Mouse (Mus musculus) midbrain, embryonic 12.5 days (tissue): ENCODE measurements around the gene Olfr1350. TPM values are rescaled to one million over a fixed set of nuclear protein-coding genes. Genes with fewer than 3 reads are reported as not detected.
"Not testable (repeated sequence)": the region's sequence is repeated elsewhere in the genome, so short reads cannot be mapped to it uniquely, and the experiment has no call there.

Experiments used
- ATAC-seq: fragments of 200-750 bp; cut with Nextera tagmentation; 2 replicates; pipeline ENCODE4 v1.8.0; 2017; ENCODE audit warnings: low read depth, moderate TSS enrichment, moderate library complexity; ENCODE audit not compliant: low FRiP score
- H3K27ac ChIP-seq: fragments of 300-500 bp; sonication (generic); replicated peaks from 2 replicates; pipeline ENCODE4 v1.5.1; 2016; ENCODE audit warnings: mild to moderate bottlenecking
- H3K27me3 ChIP-seq: fragments of 300-500 bp; sonication (generic); 2 replicates; pipeline ENCODE4 v1.6.1; 2016; ENCODE audit warnings: mild to moderate bottlenecking
- H3K36me3 ChIP-seq: fragments of 300-500 bp; sonication (generic); 2 replicates; pipeline ENCODE4 v1.6.1; 2016
- H3K4me1 ChIP-seq: fragments of 300-500 bp; sonication (generic); 2 replicates; pipeline ENCODE4 v1.6.1; 2016
- H3K4me2 ChIP-seq: fragments of 300-500 bp; sonication (generic); replicated peaks from 2 replicates; pipeline ENCODE4 v1.6.1; 2016; ENCODE audit warnings: mild to moderate bottlenecking, moderate library complexity
- H3K4me3 ChIP-seq: fragments of 300-500 bp; sonication (generic); 2 replicates; pipeline ENCODE4 v1.5.1; 2016; ENCODE audit warnings: mild to moderate bottlenecking
- H3K9ac ChIP-seq: fragments of 300-500 bp; sonication (generic); replicated peaks from 2 replicates; pipeline ENCODE4 v1.6.1; 2016; ENCODE audit warnings: mild to moderate bottlenecking, moderate library complexity
- H3K9me3 ChIP-seq: fragments of 300-500 bp; sonication (generic); 2 replicates; pipeline ENCODE4 v1.6.1; 2016; ENCODE audit warnings: mild to moderate bottlenecking
- WGBS: fragments of 180-500 bp; shearing (Covaris S2); methylation state at CpG from one replicate; pipeline ENCODE4 v1.1.7; 2016; 5-methylcytosine and 5-hydroxymethylcytosine counted together
- polyA plus RNA-seq: library from polyadenylated mRNA; unstranded; fragments of >200 nt; fragmentation: Nextera tagmentation; extraction: Ambion mirVana; gene quantifications from 2 replicates; pipeline ENCODE4 v1.2.1, GENCODE M21; 2016

Gene Olfr1350
- polyA plus RNA-seq = not detected in 2 replicates

- H3K4me1 ChIP-seq = no peaks in the 10 kb centered on the region
Measured at GRCm38 (mm10) chr7:6564541-6564940, at the start of gene Olfr1350. Gene Olfr1350, plus strand, starts transcription at chr7:6564841.

GRCm38 (mm10) chr7:6521666-6522065 lies 43.0 kb upstream of the Olfr1350 start:
- peaks cover 13% of the 10 kb centered on the region; the same call in 1 of the 2 replicates for H3K9me3 ChIP-seq

More at GRCm38 (mm10) chr7:6564541-6564940, at the start of gene Olfr1350:
- no peak for ATAC-seq
- Histone ChIP-seq H3K4me3 (no peak within 1 kb of the TSS), H3K9me3 (peaks cover 18% of the 10 kb centered on the region; the same call in 1 of the 2 replicates), H3K36me3 (no peaks in the 10 kb centered on the region), H3K9ac (no peak within 1 kb of the TSS), H3K27ac (no peak within 1 kb of the TSS), H3K27me3 (no peaks in the 10 kb centered on the region), H3K4me2 (no peak within 1 kb of the TSS)

GRCm38 (mm10) chr7:6522850-6523249 lies 41.8 kb upstream of the Olfr1350 start, which contains the start of gene Olfr1349:
Gene Olfr1349, minus strand, starts transcription at chr7:6522950.
- H3K9ac ChIP-seq = no peak within 1 kb of the TSS
- 88% methylated on average over 5 of the region's 5 CpGs for WGBS
- no peaks in the 10 kb centered on the region for H3K4me1 ChIP-seq
- no peak within 1 kb of the TSS for H3K27ac ChIP-seq
- no peak for ATAC-seq
- no peak within 1 kb of the TSS for H3K4me3 ChIP-seq
- H3K9me3 ChIP-seq = peaks cover 18% of the 10 kb centered on the region
- no peaks in the 10 kb centered on the region for H3K27me3 ChIP-seq
- H3K36me3 ChIP-seq = no peaks in the 10 kb centered on the region
- no peak within 1 kb of the TSS for H3K4me2 ChIP-seq

More at GRCm38 (mm10) chr7:6521666-6522065, 43.0 kb upstream of the Olfr1350 start:
- 52% methylated on average over 1 of the region's 1 CpGs for WGBS
- Histone ChIP-seq H3K4me3 (no peak overlapping the region), H3K9ac (no peak overlapping the region), H3K4me1 (no peaks in the 10 kb centered on the region), H3K4me2 (no peak overlapping the region), H3K27ac (no peak overlapping the region), H3K27me3 (no peaks in the 10 kb centered on the region), H3K36me3 (no peaks in the 10 kb centered on the region)
- no peak for ATAC-seq

- Histone ChIP-seq H3K27me3 (no peaks in the 10 kb centered on the region), H3K27ac (no peak overlapping the region), H3K4me2 (no peak overlapping the region), H3K4me1 (no peaks in the 10 kb centered on the region), H3K9ac (no peak overlapping the region), H3K9me3 (peaks cover 18% of the 10 kb centered on the region; the same call in 1 of the 2 replicates), H3K4me3 (no peak overlapping the region), H3K36me3 (no peaks in the 10 kb centered on the region)
- ATAC-seq = no peak
- WGBS = 63% methylated on average over 3 of the region's 3 CpGs
Measured at GRCm38 (mm10) chr7:6525001-6525400, 39.6 kb upstream of the Olfr1350 start.

- Histone ChIP-seq H3K36me3 (no peaks in the 10 kb centered on the region), H3K27me3 (no peaks in the 10 kb centered on the region), H3K9me3 (peaks cover 14% of the 10 kb centered on the region; the same call in 1 of the 2 replicates), H3K4me2 (no peak overlapping the region), H3K4me3 (no peak overlapping the region), H3K9ac (no peak overlapping the region), H3K27ac (no peak overlapping the region), H3K4me1 (no peaks in the 10 kb centered on the region)
- 66% methylated on average over 5 of the region's 5 CpGs for WGBS
- no peak for ATAC-seq
Measured at GRCm38 (mm10) chr7:6526141-6526540, 38.5 kb upstream of the Olfr1350 start.

- peaks cover 4% of the 10 kb centered on the region; the same call in 1 of the 2 replicates for H3K9me3 ChIP-seq
- H3K4me2 ChIP-seq = no peak overlapping the region
- no peak overlapping the region for H3K9ac ChIP-seq
- H3K36me3 ChIP-seq = no peaks in the 10 kb centered on the region
- H3K4me1 ChIP-seq = no peaks in the 10 kb centered on the region
- no peak overlapping the region for H3K4me3 ChIP-seq
- no peak overlapping the region for H3K27ac ChIP-seq
- H3K27me3 ChIP-seq = no peaks in the 10 kb centered on the region
- peak; percentile 41; the same call in 1 of the 2 replicates for ATAC-seq
- 62% methylated on average over 8 of the region's 8 CpGs for WGBS
Measured at GRCm38 (mm10) chr7:6586096-6586759, 21.6 kb downstream of the Olfr1350 start.

GRCm38 (mm10) chr7:6588766-6589165 lies 24.1 kb downstream of the Olfr1350 start:
- not testable (repeated sequence) for H3K9me3 ChIP-seq, H3K4me2 ChIP-seq, H3K4me3 ChIP-seq, ATAC-seq, H3K27me3 ChIP-seq, H3K36me3 ChIP-seq, H3K9ac ChIP-seq, H3K4me1 ChIP-seq, H3K27ac ChIP-seq
- 94% methylated on average over 13 of the region's 13 CpGs for WGBS

- no peaks in the 10 kb centered on the region for H3K36me3 ChIP-seq
- H3K4me2 ChIP-seq = no peak overlapping the region
- H3K9me3 ChIP-seq = peaks cover 16% of the 10 kb centered on the region
- H3K27ac ChIP-seq = no peak overlapping the region
- no peak for ATAC-seq
- no peaks in the 10 kb centered on the region for H3K4me1 ChIP-seq
- no peak overlapping the region for H3K9ac ChIP-seq
- H3K4me3 ChIP-seq = no peak overlapping the region
- WGBS = 90% methylated on average over 9 of the region's 9 CpGs
- no peaks in the 10 kb centered on the region for H3K27me3 ChIP-seq
Measured at GRCm38 (mm10) chr7:6603331-6603730, 38.7 kb downstream of the Olfr1350 start.

Other genes with a start within 250 kb of the Olfr1350 start
- 7.9 and 8.7 TPM in 2 replicates for gene Zfp583, start 233.6 kb upstream of the Olfr1350 start, polyA plus RNA-seq
- gene Gm3854, start 221.1 kb upstream of the Olfr1350 start, polyA plus RNA-seq = 4.5 and 4.8 TPM in 2 replicates
- 2.4 and 3.1 TPM in 2 replicates for gene Zfp78, start 201.6 kb upstream of the Olfr1350 start, polyA plus RNA-seq
- 14.8 and 16.0 TPM in 2 replicates for gene Zfp28, start 181.5 kb upstream of the Olfr1350 start, polyA plus RNA-seq
- 0.85 and 1.1 TPM in 2 replicates for gene Smim17, start 166.1 kb upstream of the Olfr1350 start, polyA plus RNA-seq
- not detected in 2 replicates for gene Gm20715, start 154.6 kb upstream of the Olfr1350 start, polyA plus RNA-seq
- not detected in 2 replicates for gene Olfr1344, start 126.2 kb upstream of the Olfr1350 start, polyA plus RNA-seq
- not detected in 2 replicates for gene Olfr1336, start 108.7 kb upstream of the Olfr1350 start, polyA plus RNA-seq
- gene Olfr1346, start 97.7 kb upstream of the Olfr1350 start, polyA plus RNA-seq = not detected in 2 replicates
- not detected in 2 replicates for gene Olfr5, start 77.9 kb upstream of the Olfr1350 start, polyA plus RNA-seq
- not detected in 2 replicates for gene Olfr1347, start 65.1 kb upstream of the Olfr1350 start, polyA plus RNA-seq
- not detected in 2 replicates for gene Olfr1348, start 56.1 kb upstream of the Olfr1350 start, polyA plus RNA-seq
- not detected in 2 replicates for gene Olfr1349, start 41.9 kb upstream of the Olfr1350 start, polyA plus RNA-seq
- gene Zim1, start 131.6 kb downstream of the Olfr1350 start, polyA plus RNA-seq = 0.86 and 1.1 TPM in 2 replicates
- 104 and 105 TPM in 2 replicates for gene Peg3, start 165.6 kb downstream of the Olfr1350 start, polyA plus RNA-seq
- 17.5 and 18.9 TPM in 2 replicates for gene Usp29, start 165.7 kb downstream of the Olfr1350 start, polyA plus RNA-seq